Mouse (Mus musculus): Measurements from ENCODE around the gene Tmem198b. TPM values are rescaled to one million over a fixed set of nuclear protein-coding genes. Genes with fewer than 3 reads are reported as not detected.

Gene Tmem198b
- total RNA-seq, 2 experiments from 2014 or later, result 7.9 to 10.3 TPM

DNA sequence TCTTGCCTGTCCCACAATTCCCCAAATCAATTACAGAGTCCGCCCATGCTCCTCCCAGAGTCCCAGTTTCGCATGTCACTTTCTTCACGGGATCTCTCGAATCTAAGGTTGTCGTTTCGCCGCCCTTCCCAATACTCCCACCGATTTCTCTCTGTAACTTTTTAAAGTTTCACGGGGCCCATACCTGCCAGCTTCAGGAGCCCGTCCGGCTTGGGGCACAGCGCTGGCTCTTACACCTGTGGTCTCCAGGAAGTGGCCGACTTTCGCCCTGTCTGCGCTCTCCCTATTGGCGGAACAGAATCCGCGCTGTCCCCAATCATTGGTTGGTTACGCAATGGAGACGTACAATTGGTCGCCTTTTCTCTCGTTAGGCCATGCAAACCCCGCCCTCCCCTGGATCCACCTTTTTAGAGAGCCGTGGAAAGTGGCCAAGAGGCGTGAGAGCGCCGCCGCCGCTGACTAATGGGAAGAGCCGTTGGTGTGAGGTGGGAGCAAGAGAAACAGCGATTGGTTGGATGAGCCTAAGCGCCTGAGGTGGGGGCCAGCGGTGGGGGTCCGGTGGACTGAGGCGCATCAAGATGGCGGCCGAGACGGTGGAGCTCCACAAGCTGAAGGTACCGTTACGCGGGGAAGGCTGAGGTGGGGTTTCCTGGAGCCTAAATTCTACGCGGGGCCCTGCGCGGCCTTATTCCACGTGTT lies 17.3 kb upstream of the Tmem198b start, which contains the start of gene Ormdl2:
Gene Ormdl2 (minus strand): TSS at position 288 of the 699 bp plus-strand sequence.
- H3K27ac ChIP-seq, result peak within 1 kb of the TSS; percentile 85
- no peak for TF ChIP-seq CTCF (IDR thresholded peaks at IDR 0.05)
- intact Hi-C loops (cut with DNase I), result no loop called here
- peak within 1 kb of the TSS; percentile 88 for H3K4me3 ChIP-seq
- peak; percentile 99 for DNase-seq (ENCODE audit: extremely low spot score in 1 of 2, low spot score in 2 of 2)

DNA sequence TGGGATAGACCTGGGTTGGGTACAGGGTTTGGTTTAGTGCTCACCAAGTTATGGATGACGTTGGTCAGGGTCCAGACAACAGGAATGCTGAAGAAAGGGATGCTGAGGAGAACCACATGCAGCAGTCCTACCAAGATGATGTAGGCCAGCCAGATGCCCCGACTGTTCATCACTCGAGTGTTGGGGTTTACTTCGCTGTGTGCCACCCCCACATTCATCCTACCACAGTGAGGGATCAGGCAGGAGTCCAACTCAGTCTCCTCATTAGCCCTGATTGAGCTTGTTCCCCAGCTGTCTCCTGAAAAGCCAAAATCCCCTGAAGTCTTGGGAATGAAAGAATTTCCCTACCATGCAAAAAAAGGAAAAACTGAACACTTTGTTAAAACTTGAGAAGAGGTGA lies 16.0 kb upstream of the Tmem198b start:
- no peak for DNase-seq (ENCODE audit: extremely low spot score in 1 of 2, low spot score in 2 of 2)
- Histone ChIP-seq H3K4me3 (no peak overlapping the region), H3K27ac (no peak overlapping the region)
- no peak for TF ChIP-seq CTCF (IDR thresholded peaks at IDR 0.05)
- intact Hi-C loops (cut with DNase I), result no loop called here

DNA sequence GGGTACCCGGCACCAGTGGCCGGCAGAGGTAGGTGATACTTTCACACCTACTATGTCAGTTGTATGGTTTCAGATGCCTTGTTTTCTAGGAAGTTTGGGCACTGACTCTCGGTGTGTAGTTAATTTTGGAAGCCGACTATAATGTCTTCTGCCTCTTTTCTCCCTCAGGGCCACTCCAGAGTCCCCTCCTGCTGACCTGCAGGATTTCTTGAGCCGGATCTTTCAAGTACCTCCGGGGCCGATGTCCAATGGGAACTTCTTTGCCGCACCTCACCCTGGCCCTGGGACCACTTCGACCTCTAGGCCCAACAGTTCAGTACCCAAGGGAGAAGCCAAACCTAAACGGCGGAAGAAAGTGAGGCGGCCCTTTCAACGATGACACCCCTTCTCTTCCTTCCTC lies 12.9 kb upstream of the Tmem198b start, which contains the start of gene Sarnp:
Gene Sarnp (plus strand): TSS at position 301 of the 400 bp plus-strand sequence.
- intact Hi-C loops (cut with DNase I), result no loop called here
- DNase-seq (ENCODE audit: extremely low spot score in 1 of 2, low spot score in 2 of 2), result no peak
- H3K27ac ChIP-seq, result no peak within 1 kb of the TSS
- no peak within 1 kb of the TSS for H3K4me3 ChIP-seq
- no peak for TF ChIP-seq CTCF (IDR thresholded peaks at IDR 0.05)

DNA sequence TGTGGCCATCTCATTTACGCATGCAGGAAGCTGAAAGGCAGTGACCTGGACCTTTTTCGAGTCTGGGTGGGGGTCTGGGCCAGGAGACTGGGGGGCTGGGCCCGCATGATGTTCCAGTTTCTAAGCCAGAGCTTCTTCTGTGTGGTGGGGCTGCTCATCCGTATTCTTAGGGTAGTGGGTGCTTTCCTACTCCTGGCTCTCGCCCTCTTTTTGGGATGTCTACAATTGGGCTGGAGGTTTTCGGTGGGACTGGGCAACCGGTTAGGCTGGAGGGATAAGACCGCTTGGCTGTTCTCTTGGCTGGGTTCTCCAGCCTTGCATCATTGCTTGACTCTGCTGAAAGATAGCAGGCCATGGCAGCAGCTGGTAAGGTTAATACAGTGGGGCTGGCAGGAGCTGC lies 2.8 kb upstream of the Tmem198b start:
- no peak for TF ChIP-seq CTCF (IDR thresholded peaks at IDR 0.05)
- no peak for DNase-seq (ENCODE audit: extremely low spot score in 1 of 2, low spot score in 2 of 2)
- H3K27ac ChIP-seq, result no peak overlapping the region
- intact Hi-C loops (cut with DNase I), result no loop called here
- H3K4me3 ChIP-seq, result peak overlapping the region; percentile 18

DNA sequence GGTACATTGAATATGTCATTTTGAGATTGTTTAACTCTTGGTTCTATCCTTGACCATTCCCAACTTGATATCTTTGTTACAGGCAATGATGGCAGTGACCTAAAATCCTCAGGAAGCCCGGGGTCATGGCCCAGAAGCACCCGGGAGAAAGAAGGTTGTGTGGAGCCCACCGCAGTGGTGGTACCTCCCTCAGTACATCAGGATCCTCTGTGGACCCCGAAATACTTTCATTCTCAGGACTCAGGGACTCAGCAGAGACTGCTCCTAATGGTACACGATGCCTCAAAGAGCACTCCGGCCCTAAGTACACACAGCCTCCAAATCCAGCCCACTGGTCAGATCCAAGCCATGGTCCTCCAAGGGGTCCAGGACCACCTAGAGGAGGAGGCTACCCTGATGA lies 1.9 kb upstream of the Tmem198b start:
- Histone ChIP-seq H3K27ac (no peak overlapping the region; the same call in 1 of the 2 replicates), H3K4me3 (peak overlapping the region; percentile 86)
- intact Hi-C loops (cut with DNase I), result no loop called here
- no peak for TF ChIP-seq CTCF (IDR thresholded peaks at IDR 0.05)
- no peak for DNase-seq (ENCODE audit: extremely low spot score in 1 of 2, low spot score in 2 of 2)

DNA sequence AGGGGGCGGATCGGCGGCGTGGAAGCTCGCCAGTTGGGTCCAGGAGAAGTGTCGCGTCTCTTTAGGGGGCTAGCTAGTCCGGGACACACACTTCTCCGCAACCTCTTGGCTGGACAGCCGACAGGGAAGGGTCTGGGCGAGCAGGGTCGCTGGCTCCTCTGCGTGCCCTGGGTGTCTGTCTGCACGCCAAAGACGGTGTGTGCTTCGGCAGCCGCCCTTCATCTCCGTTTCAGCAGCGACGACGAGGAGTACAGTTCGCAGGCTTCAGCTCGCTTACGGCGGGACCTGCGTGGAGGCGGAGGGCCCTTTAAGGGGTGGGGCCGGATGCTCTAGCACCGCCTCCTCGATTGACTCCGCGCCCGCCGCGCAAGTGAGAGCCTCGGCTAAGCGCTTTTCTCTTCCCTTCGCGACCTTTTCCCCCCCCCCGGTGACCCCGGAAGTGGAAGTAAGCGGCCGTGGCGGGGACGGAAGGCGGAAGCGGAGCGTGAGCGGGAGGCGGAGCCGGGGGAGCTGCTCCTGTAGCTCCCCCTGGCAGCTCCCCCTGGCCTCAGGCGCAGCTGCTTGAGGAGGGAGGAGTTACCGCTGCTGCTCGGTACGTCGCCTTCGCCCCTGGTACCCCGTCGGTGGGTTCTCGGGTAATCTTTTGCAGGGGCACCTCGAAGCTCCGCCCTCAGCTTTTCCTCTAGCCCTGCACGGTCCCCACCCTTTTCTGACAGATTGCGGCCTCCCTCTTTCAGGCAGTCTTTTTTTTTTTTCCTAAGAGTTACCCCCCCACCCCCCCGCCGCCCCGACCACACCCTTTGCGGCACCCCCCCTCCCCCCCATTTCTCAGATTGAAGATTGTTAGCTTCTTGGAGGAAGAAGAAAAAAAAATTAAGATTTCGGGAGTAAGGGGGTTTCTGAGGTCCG lies 1.2 kb upstream of the Tmem198b start:
- H3K27ac ChIP-seq, result peak overlapping the region; percentile 97
- intact Hi-C loops (cut with DNase I), result no loop called here
- TF ChIP-seq CTCF (IDR thresholded peaks at IDR 0.05), result peak; percentile 15
- peak; percentile 91 to 94 for DNase-seq (ENCODE audit: extremely low spot score in 1 of 2, low spot score in 2 of 2)
- peak overlapping the region; percentile 86 for H3K4me3 ChIP-seq

DNA sequence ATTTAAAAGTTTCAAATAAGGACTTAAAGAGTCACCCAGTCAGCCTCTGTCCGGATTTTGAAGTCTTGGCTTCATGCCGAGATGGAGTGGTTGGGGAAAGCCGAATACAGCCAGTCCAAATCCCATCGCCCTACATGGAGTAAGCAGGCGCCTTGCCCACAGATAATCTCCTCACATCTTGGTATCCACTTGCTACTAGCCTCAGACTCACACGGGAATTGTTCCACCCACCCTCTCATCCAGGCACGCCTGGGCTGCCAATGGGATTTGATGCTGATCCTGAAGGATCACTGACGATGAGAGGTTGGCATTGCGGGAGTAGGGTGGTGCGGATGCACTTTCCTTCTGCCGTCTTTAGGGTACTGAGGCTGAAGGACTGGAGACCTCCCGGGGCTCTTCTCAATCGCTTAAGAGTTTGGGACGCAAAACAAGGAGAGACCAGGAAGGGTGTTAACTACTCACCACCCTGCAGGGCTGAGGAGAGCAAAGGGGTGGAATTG lies 349 bp downstream of the Tmem198b start, which contains the start of gene Dnajc14:
Gene Dnajc14 (plus strand): TSS at position 292 of the 500 bp plus-strand sequence.
- peak; percentile 59 to 65 for DNase-seq (ENCODE audit: extremely low spot score in 1 of 2, low spot score in 2 of 2)
- Histone ChIP-seq H3K27ac (peak within 1 kb of the TSS; percentile 97), H3K4me3 (peak within 1 kb of the TSS; percentile 86)
- no peak for TF ChIP-seq CTCF (IDR thresholded peaks at IDR 0.05)
- intact Hi-C loops (cut with DNase I), result loop anchor here (1.0 kb wide), 1 partner anchor 56 kb away; no protein-coding TSS in a partner anchor

DNA sequence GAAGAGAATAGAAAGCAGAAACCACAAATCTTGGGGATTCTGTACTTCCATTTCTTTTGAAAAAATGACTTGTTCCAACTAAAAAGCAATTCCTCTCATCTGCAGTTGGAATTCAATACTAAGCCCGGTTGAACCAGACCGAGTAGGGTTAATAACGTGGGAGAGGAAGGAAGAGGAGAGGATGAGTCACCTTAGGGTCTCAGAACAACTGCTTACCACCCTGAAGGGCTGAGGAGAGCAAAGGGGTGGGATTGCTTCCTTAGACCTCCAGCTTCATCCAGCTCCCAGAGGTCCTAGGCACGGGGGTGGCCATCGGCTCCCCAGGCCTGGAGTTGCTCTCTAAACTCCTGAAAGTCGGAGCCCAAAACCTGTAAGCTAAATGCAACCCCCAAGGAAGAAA lies 809 bp downstream of the Tmem198b start:
- no peak for DNase-seq (ENCODE audit: extremely low spot score in 1 of 2, low spot score in 2 of 2)
- intact Hi-C loops (cut with DNase I), result no loop called here
- Histone ChIP-seq H3K4me3 (peak overlapping the region; percentile 86), H3K27ac (peak overlapping the region; percentile 97; the same call in 1 of the 2 replicates)
- TF ChIP-seq CTCF (IDR thresholded peaks at IDR 0.05), result no peak

DNA sequence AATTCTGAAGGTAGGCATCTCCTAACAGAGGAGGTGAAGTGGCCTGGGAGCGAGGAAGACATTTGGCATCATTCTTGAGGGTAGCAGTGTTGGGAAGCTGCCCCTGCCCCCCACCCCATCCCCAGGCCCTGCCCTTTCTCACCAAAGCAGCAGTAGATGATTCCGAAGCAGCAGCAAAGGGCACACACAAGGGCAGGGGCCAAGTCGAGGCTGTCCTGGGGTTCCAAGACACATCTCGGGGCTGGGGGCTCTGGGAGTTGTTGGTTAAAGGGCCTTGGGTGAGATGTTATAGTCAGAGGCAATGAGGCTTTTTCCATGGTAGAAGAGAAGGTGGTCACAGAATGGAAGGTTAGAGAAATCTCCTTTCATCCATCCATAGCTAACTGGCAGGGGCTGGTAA lies 1.2 kb downstream of the Tmem198b start:
- no peak for DNase-seq (ENCODE audit: extremely low spot score in 1 of 2, low spot score in 2 of 2)
- H3K4me3 ChIP-seq, result peak overlapping the region; percentile 86
- no peak overlapping the region for H3K27ac ChIP-seq
- no peak for TF ChIP-seq CTCF (IDR thresholded peaks at IDR 0.05)
- intact Hi-C loops (cut with DNase I), result no loop called here

DNA sequence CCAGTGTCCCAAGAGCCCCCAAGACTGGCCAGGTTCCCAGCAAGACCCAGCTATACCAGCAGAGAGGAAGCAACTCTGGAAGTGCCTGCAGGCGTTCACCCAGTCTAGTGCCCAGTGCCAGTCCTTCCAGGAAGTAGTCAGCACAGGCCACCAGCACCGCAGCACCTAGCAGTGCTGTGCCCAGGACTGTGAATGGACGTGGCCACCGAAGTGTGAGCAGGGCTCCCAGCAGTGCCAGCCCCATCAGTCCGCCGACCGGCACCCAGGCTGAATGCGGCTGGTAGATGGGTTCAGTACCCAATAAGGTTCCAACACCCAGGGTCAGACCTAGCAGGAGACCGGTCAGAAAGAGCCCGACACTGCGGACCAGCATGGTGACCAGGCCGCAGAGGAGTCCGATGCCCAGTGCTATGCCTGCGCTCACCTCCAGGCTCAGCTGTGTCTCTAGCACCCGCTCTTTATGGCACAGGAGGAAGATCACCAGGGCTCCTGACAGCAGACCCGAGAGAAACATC lies 2.1 kb downstream of the Tmem198b start:
- no peak overlapping the region for H3K27ac ChIP-seq
- TF ChIP-seq CTCF (IDR thresholded peaks at IDR 0.05), result no peak; the same call in 1 of the 2 replicates
- no peak overlapping the region for H3K4me3 ChIP-seq
- DNase-seq (ENCODE audit: extremely low spot score in 1 of 2, low spot score in 2 of 2), result no peak
- intact Hi-C loops (cut with DNase I), result no loop called here

DNA sequence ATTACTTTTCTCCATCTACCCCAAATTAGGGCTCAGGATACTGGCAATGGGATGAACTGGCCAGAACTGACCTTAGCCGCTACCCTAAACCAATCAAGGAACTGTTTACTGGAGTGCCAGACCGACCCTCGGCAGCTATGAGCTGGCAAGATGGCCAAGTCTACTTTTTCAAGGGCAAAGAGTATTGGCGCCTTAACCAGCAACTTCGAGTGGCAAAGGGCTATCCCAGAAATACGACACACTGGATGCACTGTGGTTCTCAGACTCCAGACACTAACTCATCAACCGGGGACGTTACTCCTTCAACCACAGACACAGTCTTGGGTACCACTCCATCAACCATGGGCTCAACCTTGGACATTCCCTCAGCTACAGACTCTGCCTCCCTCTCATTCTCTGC lies 5.5 kb downstream of the Tmem198b start:
- Histone ChIP-seq H3K27ac (no peak overlapping the region), H3K4me3 (no peak overlapping the region)
- TF ChIP-seq CTCF (IDR thresholded peaks at IDR 0.05), result no peak
- no peak for DNase-seq (ENCODE audit: extremely low spot score in 1 of 2, low spot score in 2 of 2)
- intact Hi-C loops (cut with DNase I), result no loop called here

Measured in left cerebral cortex, adult 2 months (tissue).